Mouse (Mus musculus) myocyte (in vitro differentiated cells): ENCODE measurements around the gene Ctnnb1.

Experiments used
- MAX ChIP-seq: IDR thresholded peaks from one replicate; pipeline ENCODE4 v1.6.1; 2011; ENCODE audit warnings: low read depth, mild to moderate bottlenecking, control low read depth
- POLR2A ChIP-seq: IDR thresholded peaks from one replicate; pipeline ENCODE4 v1.6.1; 2011; ENCODE audit warnings: low read depth, mild to moderate bottlenecking, control low read depth, moderate library complexity; ENCODE audit not compliant: insufficient read length
- TCF12 ChIP-seq: IDR thresholded peaks from one replicate; pipeline ENCODE4 v1.6.1; 2011; ENCODE audit warnings: mild to moderate bottlenecking, control low read depth; ENCODE audit not compliant: poor library complexity, insufficient read depth, severe bottlenecking
- USF1 ChIP-seq: IDR thresholded peaks from one replicate; pipeline ENCODE4 v1.6.1; 2011; ENCODE audit warnings: low read depth, mild to moderate bottlenecking, control low read depth, moderate library complexity

GRCm38 (mm10) chr9:120881121-120881520 is 47.9 kb upstream of the Ctnnb1 start:
- TF ChIP-seq USF1, result no peak
- no peak for TF ChIP-seq POLR2A
- TF ChIP-seq MAX, result no peak
- no peak for TF ChIP-seq TCF12
